Mouse (Mus musculus) cerebellum, adult 2 months (tissue): ENCODE data around the gene Dynlt1b.
"Not testable (repeated sequence)": the region's sequence is repeated elsewhere in the genome, so short reads cannot be mapped to it uniquely, and the experiment has no call there.

Experiments used
- CTCF ChIP-seq: fragments of 200-500 bp; IDR thresholded peaks from 2 replicates; pipeline ENCODE4 v1.5.1; 2011; ENCODE audit warnings: low read depth, mild to moderate bottlenecking, control low read depth, low read length, moderate library complexity, borderline replicate concordance; ENCODE audit not compliant: insufficient read depth
- POLR2A ChIP-seq: fragments of 200-500 bp; IDR thresholded peaks from 2 replicates; pipeline ENCODE4 v1.6.1; 2011; ENCODE audit warnings: low read length, control low read depth, borderline replicate concordance; ENCODE audit not compliant: insufficient read depth

- TF ChIP-seq CTCF, POLR2A: not testable (repeated sequence)
Observed at GRCm38 (mm10) chr17:6454703-6455102, 24.8 kb downstream of the Dynlt1b start.
